Mouse (Mus musculus): ENCODE measurements around the gene Gm20458. TPM values are rescaled to one million over a fixed set of nuclear protein-coding genes. Genes with fewer than 3 reads are reported as not detected.

The Gm20458 gene
- polyA plus RNA-seq, 1 experiment from 2014 or later: 12.2 TPM

- no peak overlapping the region for H3K27ac ChIP-seq (replicated peaks)
- H3K9me3 ChIP-seq (replicated peaks): 0 out of 2 replicates have a peak, but pooled peaks cover 10% of the 10 kb centered on the region
- no peaks in the 10 kb centered on the region for H3K4me1 ChIP-seq
- H3K4me3 ChIP-seq (replicated peaks): no peak overlapping the region
- no peaks in the 10 kb centered on the region for H3K27me3 ChIP-seq
- no peak for ATAC-seq (ENCODE audit: insufficient number of reproducible peaks, low FRiP score, low TSS enrichment, low read depth)
- H3K4me2 ChIP-seq (replicated peaks): no peak overlapping the region
- peaks cover 69% of the 10 kb centered on the region for H3K36me3 ChIP-seq
- 98% methylated on average over 3 of the region's 3 CpGs for WGBS
- H3K9ac ChIP-seq: no peak overlapping the region
Observed at GRCm38 (mm10) chr2:164504919-164505318, 44.2 kb downstream of the Gm20458 start.

GRCm38 (mm10) chr2:164505619-164506347, 45.0 kb downstream of the Gm20458 start:
- H3K9me3 ChIP-seq (replicated peaks): 0 out of 2 replicates have a peak, but pooled peaks cover 10% of the 10 kb centered on the region
- H3K27me3 ChIP-seq: no peaks in the 10 kb centered on the region
- H3K9ac ChIP-seq: no peak overlapping the region
- no peak for ATAC-seq (ENCODE audit: insufficient number of reproducible peaks, low FRiP score, low TSS enrichment, low read depth)
- H3K36me3 ChIP-seq: peaks cover 61% of the 10 kb centered on the region
- H3K27ac ChIP-seq (replicated peaks): no peak overlapping the region
- H3K4me1 ChIP-seq: no peaks in the 10 kb centered on the region
- 90% methylated on average over 4 of the region's 4 CpGs for WGBS
- H3K4me2 ChIP-seq (replicated peaks): no peak overlapping the region
- H3K4me3 ChIP-seq (replicated peaks): no peak overlapping the region

GRCm38 (mm10) chr2:164507811-164508210, 47.0 kb downstream of the Gm20458 start:
- H3K4me2 ChIP-seq (replicated peaks): no peak overlapping the region
- no peaks in the 10 kb centered on the region for H3K27me3 ChIP-seq
- no peak for ATAC-seq (ENCODE audit: insufficient number of reproducible peaks, low FRiP score, low TSS enrichment, low read depth)
- WGBS: 87% methylated on average over 19 of the region's 19 CpGs
- no peaks in the 10 kb centered on the region for H3K4me1 ChIP-seq
- peaks cover 42% of the 10 kb centered on the region for H3K36me3 ChIP-seq
- H3K9ac ChIP-seq: no peak overlapping the region
- no peak overlapping the region for H3K4me3 ChIP-seq (replicated peaks)
- H3K9me3 ChIP-seq (replicated peaks): 0 out of 2 replicates have a peak, but pooled peaks cover 10% of the 10 kb centered on the region
- H3K27ac ChIP-seq (replicated peaks): no peak overlapping the region

- 29% methylated on average over 4 of the region's 5 CpGs for WGBS
Observed at GRCm38 (mm10) chr2:164510621-164511190, 49.9 kb downstream of the Gm20458 start.

GRCm38 (mm10) chr2:164512121-164512909, 51.5 kb downstream of the Gm20458 start:
- Histone ChIP-seq H3K4me3 (replicated peaks) (no peak overlapping the region), H3K36me3 (peaks cover under 1% of the 10 kb centered on the region; the same call in 1 of the 2 replicates), H3K9ac (no peak overlapping the region), H3K27me3 (no peaks in the 10 kb centered on the region), H3K4me1 (no peaks in the 10 kb centered on the region), H3K9me3 (replicated peaks) (no peaks in the 10 kb centered on the region), H3K4me2 (replicated peaks) (no peak overlapping the region), H3K27ac (replicated peaks) (peak overlapping the region; percentile 7; the same call in 1 of the 2 replicates)
- no peak for ATAC-seq (ENCODE audit: insufficient number of reproducible peaks, low FRiP score, low TSS enrichment, low read depth)
- WGBS: 56% methylated on average over 12 of the region's 14 CpGs

More at GRCm38 (mm10) chr2:164510621-164511190, 49.9 kb downstream of the Gm20458 start:
- no peak for ATAC-seq (ENCODE audit: insufficient number of reproducible peaks, low FRiP score, low TSS enrichment, low read depth)
- Histone ChIP-seq H3K9me3 (replicated peaks) (no peaks in the 10 kb centered on the region), H3K9ac (no peak overlapping the region), H3K27ac (replicated peaks) (no peak overlapping the region), H3K36me3 (peaks cover 13% of the 10 kb centered on the region), H3K27me3 (no peaks in the 10 kb centered on the region), H3K4me2 (replicated peaks) (no peak overlapping the region), H3K4me1 (no peaks in the 10 kb centered on the region), H3K4me3 (replicated peaks) (no peak overlapping the region)

GRCm38 (mm10) chr2:164513389-164513788, 52.6 kb downstream of the Gm20458 start:
- Histone ChIP-seq H3K36me3 (no peaks in the 10 kb centered on the region), H3K4me1 (no peaks in the 10 kb centered on the region), H3K4me2 (replicated peaks) (no peak overlapping the region), H3K9me3 (replicated peaks) (no peaks in the 10 kb centered on the region), H3K9ac (no peak overlapping the region), H3K27ac (replicated peaks) (0 out of 2 replicates have a peak overlapping the region, but pooled peaks have one; percentile 7), H3K4me3 (replicated peaks) (no peak overlapping the region), H3K27me3 (no peaks in the 10 kb centered on the region)
- 0 out of 2 replicates have a peak, but pooled peaks have one; percentile 13 for ATAC-seq (ENCODE audit: insufficient number of reproducible peaks, low FRiP score, low TSS enrichment, low read depth)
- WGBS: 52% methylated on average over 8 of the region's 8 CpGs

GRCm38 (mm10) chr2:164514916-164515315, 54.1 kb downstream of the Gm20458 start:
- no peaks in the 10 kb centered on the region for H3K27me3 ChIP-seq
- no peak overlapping the region for H3K4me3 ChIP-seq (replicated peaks)
- no peaks in the 10 kb centered on the region for H3K4me1 ChIP-seq
- no peaks in the 10 kb centered on the region for H3K36me3 ChIP-seq
- no peak for ATAC-seq (ENCODE audit: insufficient number of reproducible peaks, low FRiP score, low TSS enrichment, low read depth)
- H3K4me2 ChIP-seq (replicated peaks): no peak overlapping the region
- no peak overlapping the region for H3K27ac ChIP-seq (replicated peaks)
- WGBS: 81% methylated on average over 3 of the region's 3 CpGs
- no peaks in the 10 kb centered on the region for H3K9me3 ChIP-seq (replicated peaks)
- H3K9ac ChIP-seq: no peak overlapping the region

GRCm38 (mm10) chr2:164515897-164516296, 55.1 kb downstream of the Gm20458 start:
- ATAC-seq (ENCODE audit: insufficient number of reproducible peaks, low FRiP score, low TSS enrichment, low read depth): no peak
- H3K27ac ChIP-seq (replicated peaks): no peak overlapping the region

GRCm38 (mm10) chr2:164516592-164516991, 55.8 kb downstream of the Gm20458 start:
- no peak for ATAC-seq (ENCODE audit: insufficient number of reproducible peaks, low FRiP score, low TSS enrichment, low read depth)
- 65% methylated on average over 11 of the region's 11 CpGs for WGBS
- Histone ChIP-seq H3K36me3 (no peaks in the 10 kb centered on the region), H3K4me1 (peaks cover 8% of the 10 kb centered on the region), H3K27me3 (no peaks in the 10 kb centered on the region), H3K4me2 (replicated peaks) (no peak overlapping the region), H3K27ac (replicated peaks) (no peak overlapping the region), H3K4me3 (replicated peaks) (no peak overlapping the region), H3K9me3 (replicated peaks) (no peaks in the 10 kb centered on the region), H3K9ac (no peak overlapping the region)

More at GRCm38 (mm10) chr2:164515897-164516296, 55.1 kb downstream of the Gm20458 start:
- H3K9ac ChIP-seq: no peak overlapping the region
- no peaks in the 10 kb centered on the region for H3K36me3 ChIP-seq
- WGBS: 76% methylated on average over 9 of the region's 9 CpGs
- no peak overlapping the region for H3K4me2 ChIP-seq (replicated peaks)
- H3K4me1 ChIP-seq: 0 out of 2 replicates have a peak, but pooled peaks cover 2% of the 10 kb centered on the region
- H3K4me3 ChIP-seq (replicated peaks): no peak overlapping the region
- H3K27me3 ChIP-seq: no peaks in the 10 kb centered on the region
- H3K9me3 ChIP-seq (replicated peaks): no peaks in the 10 kb centered on the region

- H3K27ac ChIP-seq (replicated peaks): no peak overlapping the region
Observed at GRCm38 (mm10) chr2:164517485-164518221, 56.9 kb downstream of the Gm20458 start.

More at GRCm38 (mm10) chr2:164517485-164518221, 56.9 kb downstream of the Gm20458 start:
- Histone ChIP-seq H3K27me3 (no peaks in the 10 kb centered on the region), H3K9me3 (replicated peaks) (no peaks in the 10 kb centered on the region), H3K36me3 (no peaks in the 10 kb centered on the region), H3K4me3 (replicated peaks) (no peak overlapping the region), H3K9ac (no peak overlapping the region), H3K4me1 (peaks cover 19% of the 10 kb centered on the region), H3K4me2 (replicated peaks) (no peak overlapping the region)
- ATAC-seq (ENCODE audit: insufficient number of reproducible peaks, low FRiP score, low TSS enrichment, low read depth): no peak
- 37% methylated on average over 10 of the region's 10 CpGs for WGBS

Data from embryonic facial prominence, embryonic 15.5 days (tissue).